14 mouse cellular contexts compared by ENCODE assay signal in the genomic region with DNA sequence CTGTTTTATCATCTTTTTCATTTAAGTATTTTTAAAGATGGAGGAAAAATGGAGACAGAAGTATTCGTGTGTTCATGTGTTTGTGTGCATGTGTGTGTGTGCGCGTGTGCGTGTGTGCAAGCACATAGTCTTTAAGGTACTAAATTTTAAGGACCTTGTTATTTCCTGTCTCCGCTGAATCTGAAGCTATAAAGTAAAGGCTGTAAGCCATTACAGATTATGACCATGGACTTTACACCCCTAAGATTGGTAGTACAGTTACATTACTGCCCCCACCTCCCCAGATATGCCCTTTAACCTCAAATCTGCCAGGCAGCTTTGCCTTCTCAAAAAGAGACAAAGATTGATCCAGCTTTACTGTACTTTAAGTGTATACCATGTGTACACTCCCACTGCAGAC. TPM values are rescaled to one million over a fixed set of nuclear protein-coding genes. Genes with fewer than 3 reads are reported as not detected.
DNase-seq lines count a peak whose midpoint lies in the region; ATAC-seq and TF ChIP-seq lines count a peak whose summit lies in the region.
"Had no signal": no experiment of that assay in that cellular context is flagged by ENCODE, and none has a peak within 500 bp of the region (broad histone marks: within the 10 kb centered on the region; RNA-seq: fewer than 3 reads in every experiment).

No protein-coding gene starts in this region.

- H3K27me3 ChIP-seq in embryonic facial prominence, embryonic 15.5 days = no peaks in the 10 kb centered on the region
- H3K27me3 ChIP-seq in embryonic facial prominence, embryonic 10.5 days (replicated peaks; ENCODE audit: low read depth, poor library complexity, severe bottlenecking) = no peaks in the 10 kb centered on the region
- no peaks in the 10 kb centered on the region for H3K27me3 ChIP-seq in hindbrain, embryonic 13.5 days
- H3K27me3 ChIP-seq in hindbrain, embryonic 12.5 days = no peaks in the 10 kb centered on the region
- no peaks in the 10 kb centered on the region for H3K27me3 ChIP-seq in lung, embryonic 16.5 days (ENCODE audit: control insufficient read depth, insufficient read depth, low read depth, low read length)
- H3K27me3 ChIP-seq in neural tube, embryonic 14.5 days (ENCODE audit: control insufficient read depth, insufficient read depth, low read length) = no peaks in the 10 kb centered on the region
- H3K27me3 ChIP-seq: limb, embryonic 13.5 days had no signal

- no peak for ATAC-seq in embryonic facial prominence, embryonic 15.5 days (ENCODE audit: insufficient number of reproducible peaks, low FRiP score, low TSS enrichment, low read depth)
- no peak for ATAC-seq in hindbrain, embryonic 13.5 days (ENCODE audit: low FRiP score)
- no peak for ATAC-seq in hindbrain, embryonic 12.5 days (ENCODE audit: low FRiP score)
- ATAC-seq in lung, embryonic 16.5 days (ENCODE audit: low read depth) = no peak
- no peak for ATAC-seq in neural tube, embryonic 14.5 days (ENCODE audit: low read depth)

- no peak overlapping the region for H3K27ac ChIP-seq in embryonic facial prominence, embryonic 15.5 days (replicated peaks)
- H3K27ac ChIP-seq in embryonic facial prominence, embryonic 10.5 days (replicated peaks) = no peak overlapping the region
- no peak overlapping the region for H3K27ac ChIP-seq in hindbrain, embryonic 13.5 days
- no peak overlapping the region for H3K27ac ChIP-seq in hindbrain, embryonic 12.5 days
- no peak overlapping the region for H3K27ac ChIP-seq in lung, embryonic 16.5 days (ENCODE audit: low read length)
- no peak overlapping the region for H3K27ac ChIP-seq in neural tube, embryonic 14.5 days (ENCODE audit: low read depth, low read length)
- H3K27ac ChIP-seq: limb, embryonic 13.5 days had no signal

- H3K4me3 ChIP-seq in embryonic facial prominence, embryonic 15.5 days (replicated peaks) = 0 out of 2 replicates have a peak overlapping the region, but pooled peaks have one; percentile 41
- no peak overlapping the region for H3K4me3 ChIP-seq in embryonic facial prominence, embryonic 10.5 days
- H3K4me3 ChIP-seq in hindbrain, embryonic 13.5 days = no peak overlapping the region
- H3K4me3 ChIP-seq in hindbrain, embryonic 12.5 days = no peak overlapping the region
- H3K4me3 ChIP-seq in lung, embryonic 16.5 days (ENCODE audit: low read length) = no peak overlapping the region
- no peak overlapping the region for H3K4me3 ChIP-seq in lung, adult 2 months (replicated peaks; ENCODE audit: extremely low read depth, low read depth, low read length)
- H3K4me3 ChIP-seq in neural tube, embryonic 14.5 days (ENCODE audit: low read depth, low read length) = peak overlapping the region; percentile 16; the same call in 1 of the 2 replicates

- peaks cover 29% of the 10 kb centered on the region for H3K4me1 ChIP-seq in embryonic facial prominence, embryonic 15.5 days
- H3K4me1 ChIP-seq in embryonic facial prominence, embryonic 10.5 days = peaks cover 20% of the 10 kb centered on the region
- H3K4me1 ChIP-seq in hindbrain, embryonic 13.5 days (replicated peaks) = peaks cover 9% of the 10 kb centered on the region; the same call in 1 of the 2 replicates
- peaks cover 11% of the 10 kb centered on the region for H3K4me1 ChIP-seq in hindbrain, embryonic 12.5 days
- peaks cover 17% of the 10 kb centered on the region for H3K4me1 ChIP-seq in lung, embryonic 16.5 days (replicated peaks; ENCODE audit: control insufficient read depth, insufficient read depth, low read length)
- peaks cover 8% of the 10 kb centered on the region for H3K4me1 ChIP-seq in lung, adult 2 months (ENCODE audit: control insufficient read depth, insufficient read depth, low read length)
- H3K4me1 ChIP-seq in neural tube, embryonic 14.5 days (ENCODE audit: control insufficient read depth, insufficient read depth, low read length) = no peaks in the 10 kb centered on the region

- WGBS in embryonic facial prominence, embryonic 15.5 days = 95% methylated on average over 5 of the region's 5 CpGs
- 91% methylated on average over 5 of the region's 5 CpGs for WGBS in embryonic facial prominence, embryonic 10.5 days
- WGBS in hindbrain, embryonic 13.5 days = 96% methylated on average over 5 of the region's 5 CpGs
- 98% methylated on average over 5 of the region's 5 CpGs for WGBS in hindbrain, embryonic 12.5 days
- 93% methylated on average over 5 of the region's 5 CpGs for WGBS in lung, embryonic 16.5 days
- 91% methylated on average over 5 of the region's 5 CpGs for WGBS in lung, adult 2 months
- WGBS in neural tube, embryonic 14.5 days = 85% methylated on average over 5 of the region's 5 CpGs

- no peaks in the 10 kb centered on the region for H3K36me3 ChIP-seq in embryonic facial prominence, embryonic 15.5 days
- no peaks in the 10 kb centered on the region for H3K36me3 ChIP-seq in embryonic facial prominence, embryonic 10.5 days (replicated peaks)
- H3K36me3 ChIP-seq in hindbrain, embryonic 13.5 days = no peaks in the 10 kb centered on the region
- H3K36me3 ChIP-seq in hindbrain, embryonic 12.5 days = no peaks in the 10 kb centered on the region
- H3K36me3 ChIP-seq in lung, embryonic 16.5 days (ENCODE audit: control insufficient read depth, insufficient read depth, low read length) = no peaks in the 10 kb centered on the region
- no peaks in the 10 kb centered on the region for H3K36me3 ChIP-seq in neural tube, embryonic 14.5 days (ENCODE audit: control insufficient read depth, insufficient read depth, low read length)
- H3K36me3 ChIP-seq: limb, embryonic 13.5 days had no signal

- H3K9ac ChIP-seq in embryonic facial prominence, embryonic 15.5 days = no peak overlapping the region
- no peak overlapping the region for H3K9ac ChIP-seq in hindbrain, embryonic 13.5 days
- no peak overlapping the region for H3K9ac ChIP-seq in hindbrain, embryonic 12.5 days
- H3K9ac ChIP-seq in lung, embryonic 16.5 days (ENCODE audit: low read length) = no peak overlapping the region
- no peak overlapping the region for H3K9ac ChIP-seq in neural tube, embryonic 14.5 days (replicated peaks; ENCODE audit: low read depth, low read length)
- H3K9ac ChIP-seq: limb, embryonic 13.5 days had no signal

- TF ChIP-seq CTCF in lung, adult 2 months (IDR thresholded peaks at IDR 0.05; ENCODE audit: insufficient read depth, low read length) = no peak

- DNase-seq in embryonic facial prominence, embryonic 10.5 days (ENCODE audit: low spot score) = no peak
- no peak for DNase-seq in lung, adult 2 months
- no peak for DNase-seq in cerebellum, adult 11 months
- DNase-seq: cerebellum, adult 8-10 months; heart, postnatal 14 days; layer of hippocampus, postnatal 36 days; retina, postnatal 1 day; thymus, adult 18-20 months had no signal

- 0 out of 2 replicates have a peak overlapping the region, but pooled peaks have one; percentile 1 for H3K4me2 ChIP-seq in embryonic facial prominence, embryonic 15.5 days (replicated peaks)
- peak overlapping the region; percentile 40 for H3K4me2 ChIP-seq in hindbrain, embryonic 13.5 days
- no peak overlapping the region for H3K4me2 ChIP-seq in hindbrain, embryonic 12.5 days (replicated peaks)
- H3K4me2 ChIP-seq in lung, embryonic 16.5 days (ENCODE audit: low read depth, low read length) = peak overlapping the region; percentile 48; the same call in 1 of the 2 replicates
- no peak overlapping the region for H3K4me2 ChIP-seq in neural tube, embryonic 14.5 days (ENCODE audit: low read depth, low read length)

- H3K9me3 ChIP-seq in embryonic facial prominence, embryonic 15.5 days (replicated peaks) = no peaks in the 10 kb centered on the region
- no peaks in the 10 kb centered on the region for H3K9me3 ChIP-seq in embryonic facial prominence, embryonic 10.5 days
- H3K9me3 ChIP-seq in hindbrain, embryonic 13.5 days = no peaks in the 10 kb centered on the region
- H3K9me3 ChIP-seq in hindbrain, embryonic 12.5 days (replicated peaks) = no peaks in the 10 kb centered on the region
- no peaks in the 10 kb centered on the region for H3K9me3 ChIP-seq in lung, embryonic 16.5 days (ENCODE audit: control insufficient read depth, low read length)
- no peaks in the 10 kb centered on the region for H3K9me3 ChIP-seq in neural tube, embryonic 14.5 days (ENCODE audit: control insufficient read depth, low read length)
- H3K9me3 ChIP-seq: limb, embryonic 13.5 days had no signal

- TF ChIP-seq POLR2A in lung, adult 2 months (IDR thresholded peaks at IDR 0.05; ENCODE audit: borderline replicate concordance, extremely low read depth, low read depth, low read length) = no peak

RNA-seq across cellular contexts. Expression of a gene that starts 46.8 kb away (rescaled TPM):
- 6.4 and 7.1 TPM in 2 replicates for polyA plus RNA-seq in embryonic facial prominence, embryonic 15.5 days (2015; fragmentation: Nextera tagmentation; extraction: Ambion mirVana)
- polyA plus RNA-seq in embryonic facial prominence, embryonic 10.5 days (2016; fragmentation: Nextera tagmentation; extraction: Ambion mirVana) = 2.0 and 2.3 TPM in 2 replicates
- polyA plus RNA-seq in hindbrain, embryonic 13.5 days (2015; fragmentation: Nextera tagmentation; extraction: Ambion mirVana) = 4.4 and 5.2 TPM in 2 replicates
- polyA plus RNA-seq in hindbrain, embryonic 12.5 days (2016; fragmentation: Nextera tagmentation; extraction: Ambion mirVana) = 5.6 and 6.0 TPM in 2 replicates
- polyA plus RNA-seq in lung, embryonic 16.5 days (2015; fragmentation: Nextera tagmentation; extraction: Ambion mirVana) = 11.5 TPM in 2 replicates
- polyA plus RNA-seq in lung, adult 2 months (2012; rRNA removed) = 5.9 and 9.0 TPM in 2 replicates
- 5.7 and 6.8 TPM in 2 replicates for polyA plus RNA-seq in neural tube, embryonic 14.5 days (2014; fragmentation: Nextera tagmentation; extraction: Ambion mirVana)

Comparison
In these comparisons a context has a peak if more than half of its experiments do, and no peak if none do; other contexts are left out.
1. H3K4me2 ChIP-seq: peak in embryonic facial prominence, embryonic 15.5 days (single experiment), hindbrain, embryonic 13.5 days (single experiment) and lung, embryonic 16.5 days (single experiment); none in hindbrain, embryonic 12.5 days (single experiment) and neural tube, embryonic 14.5 days (single experiment).
2. H3K4me3 ChIP-seq: peak in embryonic facial prominence, embryonic 15.5 days (single experiment) and neural tube, embryonic 14.5 days (single experiment); none in embryonic facial prominence, embryonic 10.5 days (single experiment), hindbrain, embryonic 13.5 days (single experiment), hindbrain, embryonic 12.5 days (single experiment), lung, embryonic 16.5 days (single experiment) and lung, adult 2 months (single experiment).